Mouse (Mus musculus): Measurements from ENCODE around the gene Slc35e3.
"Not testable (repeated sequence)": the region's sequence is repeated elsewhere in the genome, so short reads cannot be mapped to it uniquely, and the experiment has no call there.

The Slc35e3 gene

DNA sequence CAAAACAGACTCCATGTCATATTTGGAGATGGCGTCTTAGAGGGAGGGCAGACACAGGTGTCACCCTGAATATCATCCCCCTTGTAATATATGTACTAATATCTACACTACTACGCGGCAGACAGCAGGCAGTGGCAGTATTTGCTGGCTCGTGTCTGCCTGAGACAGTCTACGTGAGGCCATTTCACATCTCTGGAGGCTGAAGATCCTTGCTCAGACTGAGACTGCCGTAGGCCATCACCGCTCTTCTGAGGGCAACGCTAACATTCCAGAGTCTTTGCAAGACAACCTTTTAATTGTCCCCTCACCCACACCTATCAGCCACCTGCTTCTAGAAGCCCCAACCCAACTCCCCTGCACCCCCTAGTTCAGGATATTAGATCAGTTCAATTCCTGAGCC is 32.7 kb downstream of the Slc35e3 start:
- no peak for DNase-seq (ENCODE audit: low spot score)

DNA sequence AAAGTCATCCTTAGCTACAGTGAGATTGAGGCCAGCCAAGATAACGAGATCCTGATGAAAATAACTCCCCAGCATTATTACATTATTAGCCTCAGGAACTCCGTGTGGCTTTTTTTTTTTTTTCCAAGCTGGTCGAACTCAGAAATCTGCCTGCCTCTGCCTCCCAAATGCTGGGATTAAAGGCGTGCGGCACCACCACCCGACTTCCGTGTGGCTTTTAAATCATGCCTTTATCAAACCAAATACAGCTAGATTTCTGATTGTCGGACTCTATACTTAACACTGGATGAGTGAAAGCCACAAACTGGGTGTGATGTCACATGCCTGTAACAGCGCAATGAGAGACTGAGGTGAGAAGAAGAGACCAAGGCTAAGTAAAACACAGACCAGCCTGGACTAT is 33.3 kb downstream of the Slc35e3 start:
- no peak for DNase-seq (ENCODE audit: low spot score)

DNA sequence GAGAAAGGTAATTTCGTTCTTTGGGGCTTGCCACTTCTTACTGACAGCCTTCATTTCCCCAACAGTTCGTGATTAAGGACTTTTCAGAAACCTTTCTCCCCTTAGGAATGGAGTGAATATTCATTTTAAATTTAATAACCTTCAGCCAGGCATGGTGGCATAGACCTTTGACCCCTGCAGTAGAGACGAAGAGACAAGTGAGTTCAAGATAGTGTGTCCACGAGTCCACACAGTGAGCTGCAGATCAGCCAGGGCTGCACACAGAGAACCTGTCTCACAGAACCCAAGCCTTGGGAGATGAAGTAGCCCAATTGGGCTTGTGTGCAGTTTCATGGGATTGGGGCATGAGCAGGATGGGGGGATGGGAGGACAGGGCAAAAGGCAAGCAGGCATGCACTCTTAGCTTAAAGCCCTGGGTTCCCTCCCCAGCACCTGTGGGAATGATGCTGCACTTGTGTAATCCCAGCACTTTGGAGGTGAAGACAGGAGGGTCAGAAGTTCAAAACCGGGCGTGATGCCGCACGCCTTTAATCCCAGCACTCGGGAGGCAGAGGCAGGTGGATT is 33.9 kb downstream of the Slc35e3 start:
- no peak for DNase-seq (ENCODE audit: low spot score)

DNA sequence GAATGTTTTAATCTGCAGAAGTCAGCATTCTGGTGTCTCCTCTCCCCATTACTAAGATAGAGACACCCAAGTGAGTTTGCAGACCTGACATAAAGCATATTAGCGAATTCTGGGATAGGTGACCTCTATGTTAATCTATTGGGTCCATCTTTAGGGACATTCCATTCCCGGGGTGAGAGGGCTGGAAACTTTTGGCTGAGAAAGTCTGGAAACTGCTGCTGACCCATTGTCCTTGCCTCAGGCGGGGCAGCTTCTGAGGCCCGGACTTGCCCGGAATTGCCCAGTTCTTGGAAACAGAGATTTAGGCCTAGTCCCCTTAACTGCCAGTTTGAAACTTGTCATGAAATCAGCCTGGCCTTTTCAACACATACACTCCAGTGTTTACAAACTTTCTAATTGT is 34.8 kb downstream of the Slc35e3 start:
- no peak for DNase-seq (ENCODE audit: low spot score)

DNA sequence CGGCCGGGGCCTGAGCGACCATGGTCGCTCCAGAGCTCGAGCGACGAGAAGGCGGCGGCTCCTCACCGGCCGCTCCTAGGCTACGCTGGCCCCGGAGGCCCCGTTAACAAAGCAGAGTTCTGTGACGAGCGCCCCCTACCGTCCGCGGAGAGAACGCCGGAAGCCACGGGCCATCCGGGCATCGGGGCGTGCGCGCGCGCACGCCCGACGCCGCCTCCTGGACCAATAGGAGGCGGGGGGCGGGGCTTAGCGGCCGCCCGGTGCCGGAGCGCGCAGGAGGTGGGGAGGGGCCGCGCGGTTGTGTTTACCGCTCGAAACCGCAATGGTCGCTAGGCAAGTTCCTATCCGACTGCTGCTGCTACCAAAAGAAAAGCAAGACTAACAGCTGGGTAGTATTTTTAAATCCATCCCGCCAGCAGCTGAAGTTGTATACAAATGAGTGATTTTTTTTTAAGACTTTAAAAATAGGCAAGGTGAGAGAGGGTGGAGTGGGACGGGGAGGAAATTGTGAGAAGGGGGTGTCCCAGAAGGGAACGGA is 35.5 kb downstream of the Slc35e3 start, which contains the start of gene Mdm2:
TSS of gene Mdm2 (minus strand) at position 155 of the 538 bp plus-strand sequence.
- peak; percentile 97 for DNase-seq (ENCODE audit: low spot score)

DNA sequence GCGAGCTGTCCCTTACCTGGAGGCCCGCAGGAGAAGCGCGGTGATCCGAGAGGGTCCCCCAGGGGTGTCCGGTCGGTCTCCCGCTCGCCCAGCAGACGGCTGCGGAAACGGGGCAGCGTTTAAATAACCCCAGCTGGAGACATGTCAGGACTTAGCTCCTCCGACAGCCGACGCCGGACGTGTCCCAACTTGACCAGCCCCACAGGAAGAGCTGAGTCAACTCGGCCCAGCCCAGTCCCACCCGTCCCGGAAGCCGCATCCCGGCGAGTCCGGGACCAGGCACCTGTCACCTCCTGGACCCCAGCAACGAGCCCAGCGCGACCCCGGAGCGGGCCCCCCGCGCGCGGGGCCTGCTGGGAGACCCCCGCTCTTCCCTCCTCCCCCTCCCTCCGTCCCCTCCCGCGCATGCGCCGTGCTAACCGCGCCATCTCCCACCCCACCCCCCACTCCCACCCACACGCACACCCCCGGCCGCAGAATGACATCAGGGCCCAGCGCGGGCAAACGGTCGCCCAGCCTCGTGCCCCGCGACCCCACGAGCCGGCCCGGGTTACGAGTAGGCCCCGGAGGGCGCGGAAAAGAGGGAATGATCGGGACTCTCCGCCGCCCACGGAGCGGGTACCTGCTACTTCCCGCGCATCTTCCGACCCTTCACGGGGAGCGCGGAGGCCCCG is 36.1 kb downstream of the Slc35e3 start:
- DNase-seq (ENCODE audit: low spot score) = peak; percentile 87

DNA sequence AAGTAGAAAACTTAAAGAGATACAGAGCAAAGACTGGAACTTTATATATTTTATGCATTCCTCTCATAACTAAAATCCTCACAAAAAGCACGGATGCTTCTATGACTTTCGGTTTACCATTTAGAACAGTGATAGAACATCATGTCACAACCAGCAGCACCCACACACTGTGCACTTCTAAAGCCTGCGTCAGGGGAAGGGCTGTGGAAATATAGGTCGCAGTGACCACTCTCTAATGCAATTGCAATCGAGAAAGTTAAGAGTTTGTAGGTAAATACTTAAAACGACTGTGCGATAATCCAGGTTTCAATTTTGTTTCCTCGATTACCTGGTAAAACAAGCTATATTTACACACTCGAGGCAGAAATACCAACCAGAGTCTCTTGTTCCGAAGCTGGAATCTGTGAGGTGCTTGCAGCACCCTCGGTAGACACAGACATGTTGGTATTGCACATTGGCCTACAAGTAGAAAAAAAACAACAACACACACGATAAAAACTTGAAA is 36.8 kb downstream of the Slc35e3 start:
- no peak for DNase-seq (ENCODE audit: low spot score)

DNA sequence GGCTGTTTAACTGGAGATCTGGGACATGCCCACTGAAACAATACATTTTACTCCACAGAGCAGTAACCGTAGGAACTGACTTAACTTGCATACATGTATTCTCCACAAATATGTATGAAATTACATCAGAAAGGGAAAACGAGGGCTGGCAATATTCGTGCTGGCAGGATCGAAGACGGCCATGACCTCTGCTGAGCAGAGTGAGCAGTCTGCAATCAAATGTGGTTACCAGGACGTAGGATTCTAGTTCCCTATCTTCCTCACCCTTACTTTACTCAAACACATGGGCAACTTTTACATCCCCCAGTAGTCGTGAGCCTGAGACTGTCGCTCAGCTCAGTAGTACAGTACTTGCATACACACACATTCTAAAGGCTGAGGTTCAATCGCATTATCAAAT is 37.3 kb downstream of the Slc35e3 start:
- no peak for DNase-seq (ENCODE audit: low spot score)

DNA sequence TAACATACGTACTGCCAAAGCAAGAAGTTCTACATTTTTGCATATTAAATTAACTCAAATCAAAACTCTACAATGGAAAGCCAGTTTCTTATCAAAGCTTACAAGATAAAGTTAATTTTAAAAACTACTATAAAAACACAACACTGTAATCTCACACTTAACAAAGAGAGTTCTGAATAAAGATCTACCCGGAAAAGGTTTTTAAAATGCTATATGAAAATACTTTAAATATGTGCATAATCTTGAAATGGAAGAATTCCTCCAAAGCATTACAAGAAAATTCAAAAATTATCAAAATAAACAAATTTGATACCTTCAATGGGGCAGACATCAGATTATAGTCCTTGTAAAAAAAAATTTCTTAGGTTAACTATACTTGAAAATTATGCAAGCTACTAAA is 37.8 kb downstream of the Slc35e3 start:
- no peak for DNase-seq (ENCODE audit: low spot score)

DNA sequence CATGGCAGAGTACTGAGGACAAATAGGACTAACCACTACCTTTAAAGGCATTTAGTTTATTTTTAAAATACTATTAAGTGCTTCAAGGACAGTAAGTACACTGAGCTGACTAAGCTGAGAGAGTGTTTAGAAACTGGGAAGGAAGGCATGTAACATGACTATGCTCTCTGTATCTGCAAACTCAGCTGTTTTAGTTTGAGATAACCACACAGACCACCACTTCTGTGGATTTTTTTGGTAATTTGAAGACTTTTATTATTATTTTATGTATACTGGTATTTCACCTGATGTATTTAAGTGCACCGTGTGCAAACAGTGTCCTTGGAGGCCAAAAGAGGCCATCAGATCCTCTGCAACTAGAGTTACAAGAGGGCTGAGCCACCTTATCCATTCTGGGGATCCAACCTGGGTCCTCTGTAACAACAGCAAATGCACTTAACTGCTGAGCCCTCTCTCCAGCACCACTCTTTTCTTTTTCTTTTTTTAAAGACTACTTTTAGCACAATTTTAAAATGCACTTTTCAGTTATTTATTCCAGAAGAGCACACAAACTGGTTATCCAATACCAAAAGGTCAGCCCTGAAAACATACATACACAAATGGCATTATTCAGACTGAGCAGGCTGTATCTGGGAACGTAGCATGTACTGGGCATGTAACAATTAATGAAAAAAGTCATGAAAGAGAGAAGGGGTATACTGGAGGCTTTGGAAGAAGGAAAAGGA is 38.9 kb downstream of the Slc35e3 start:
- DNase-seq (ENCODE audit: low spot score) = no peak

DNA sequence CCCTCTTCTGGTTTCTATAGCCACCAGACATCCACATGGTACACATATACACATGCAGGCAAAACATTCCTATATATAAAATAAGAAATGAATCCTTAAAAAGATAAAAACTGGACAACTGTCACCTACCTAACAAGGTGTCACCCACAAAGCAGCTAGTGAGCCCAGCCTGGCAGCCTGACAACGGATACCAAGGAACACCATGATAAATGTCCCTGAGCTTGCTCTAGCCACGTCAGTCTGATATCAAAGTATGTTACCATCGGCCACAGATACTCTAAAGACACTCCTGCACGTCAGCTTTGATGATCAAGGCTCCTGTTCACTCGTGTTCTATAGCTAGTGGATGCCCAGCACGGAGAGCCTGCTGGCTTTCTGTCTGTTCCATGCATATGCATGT is 39.7 kb downstream of the Slc35e3 start:
- no peak for DNase-seq (ENCODE audit: low spot score)

DNA sequence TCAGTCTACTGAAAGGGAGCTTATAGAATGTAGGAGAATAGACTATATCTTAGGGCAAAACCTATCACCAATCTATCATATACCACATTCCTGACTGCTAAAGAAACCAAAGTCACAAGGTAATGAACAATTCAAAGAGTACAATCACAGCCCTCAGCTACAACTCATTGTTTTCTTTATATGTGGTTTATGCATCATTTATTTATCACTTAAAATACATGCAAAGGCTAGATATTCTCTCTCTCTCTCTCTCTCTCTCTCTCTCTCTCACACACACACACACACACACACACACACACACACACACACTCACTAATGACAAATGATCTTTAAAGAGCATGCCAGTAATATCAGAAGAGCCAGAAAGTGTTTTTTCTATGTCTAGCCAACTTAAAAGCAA is 40.4 kb downstream of the Slc35e3 start:
- no peak for DNase-seq (ENCODE audit: low spot score)

DNA sequence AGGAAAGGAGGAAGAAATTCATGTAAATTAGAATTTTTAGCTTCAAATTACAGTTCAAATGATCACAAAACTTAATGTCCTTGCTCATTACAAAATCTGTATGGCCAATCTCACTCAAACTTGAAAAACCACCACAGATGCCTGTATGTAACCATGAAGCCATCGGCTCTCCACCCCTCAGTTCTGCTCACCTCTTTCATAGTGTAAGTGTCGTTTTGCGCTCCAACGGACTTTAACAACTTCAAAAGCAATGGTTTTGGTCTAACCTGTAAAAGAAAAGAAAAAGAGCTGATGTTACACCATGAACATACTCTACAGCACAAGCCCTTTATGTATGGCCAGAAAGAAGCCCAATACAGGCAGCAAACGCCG is 41.2 kb downstream of the Slc35e3 start:
- DNase-seq (ENCODE audit: low spot score) = no peak

DNA sequence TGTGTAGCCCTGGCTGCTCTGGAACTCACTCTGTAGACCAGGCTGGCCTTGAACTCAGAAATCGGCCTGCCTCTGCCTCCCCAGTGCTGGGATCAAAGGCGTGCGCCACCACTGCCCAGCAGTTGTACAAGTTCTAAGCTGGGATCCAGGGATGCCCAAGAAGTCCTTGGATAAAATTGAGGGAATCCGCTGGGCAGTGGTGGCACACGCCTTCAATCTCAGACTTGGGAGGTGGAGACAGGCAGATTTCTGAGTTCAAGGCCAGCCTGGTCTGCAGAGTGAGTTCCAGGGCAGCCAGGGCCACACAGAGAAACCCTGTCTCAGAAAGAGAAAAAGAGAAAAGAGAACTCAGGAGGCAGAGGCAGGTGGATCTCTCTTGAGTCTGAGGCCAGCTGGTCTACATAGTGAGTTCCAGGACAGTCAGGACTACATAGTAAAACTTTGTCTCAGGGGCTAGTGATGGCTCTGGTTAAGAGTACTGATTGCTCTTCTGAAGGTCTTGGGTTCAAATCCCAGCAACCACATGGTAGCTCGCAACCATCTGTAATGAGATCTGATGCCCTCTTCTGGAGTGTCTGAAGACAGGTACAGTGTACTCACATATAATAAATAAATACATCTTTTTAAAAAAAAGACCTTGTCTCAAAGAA is 41.7 kb downstream of the Slc35e3 start:
- not testable (repeated sequence) for DNase-seq (ENCODE audit: low spot score)

DNA sequence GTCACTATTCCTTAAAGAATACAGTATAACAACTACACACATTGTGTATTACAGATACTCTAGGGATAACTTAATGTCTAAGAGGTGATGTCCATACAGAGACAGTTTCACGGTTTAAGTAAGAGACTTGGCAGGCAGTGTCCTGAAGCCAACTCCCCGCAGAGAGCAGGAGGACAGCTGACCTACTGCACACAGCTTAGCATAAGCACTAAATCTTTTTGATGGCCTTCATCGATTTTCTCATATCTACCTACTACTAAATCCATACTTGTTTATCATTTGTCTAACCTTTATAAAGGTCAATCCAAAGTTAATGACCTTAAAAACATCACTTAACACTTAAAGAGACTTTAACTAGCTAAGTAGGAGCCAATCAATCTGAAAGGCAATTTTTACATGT is 42.7 kb downstream of the Slc35e3 start:
- no peak for DNase-seq (ENCODE audit: low spot score)

DNA sequence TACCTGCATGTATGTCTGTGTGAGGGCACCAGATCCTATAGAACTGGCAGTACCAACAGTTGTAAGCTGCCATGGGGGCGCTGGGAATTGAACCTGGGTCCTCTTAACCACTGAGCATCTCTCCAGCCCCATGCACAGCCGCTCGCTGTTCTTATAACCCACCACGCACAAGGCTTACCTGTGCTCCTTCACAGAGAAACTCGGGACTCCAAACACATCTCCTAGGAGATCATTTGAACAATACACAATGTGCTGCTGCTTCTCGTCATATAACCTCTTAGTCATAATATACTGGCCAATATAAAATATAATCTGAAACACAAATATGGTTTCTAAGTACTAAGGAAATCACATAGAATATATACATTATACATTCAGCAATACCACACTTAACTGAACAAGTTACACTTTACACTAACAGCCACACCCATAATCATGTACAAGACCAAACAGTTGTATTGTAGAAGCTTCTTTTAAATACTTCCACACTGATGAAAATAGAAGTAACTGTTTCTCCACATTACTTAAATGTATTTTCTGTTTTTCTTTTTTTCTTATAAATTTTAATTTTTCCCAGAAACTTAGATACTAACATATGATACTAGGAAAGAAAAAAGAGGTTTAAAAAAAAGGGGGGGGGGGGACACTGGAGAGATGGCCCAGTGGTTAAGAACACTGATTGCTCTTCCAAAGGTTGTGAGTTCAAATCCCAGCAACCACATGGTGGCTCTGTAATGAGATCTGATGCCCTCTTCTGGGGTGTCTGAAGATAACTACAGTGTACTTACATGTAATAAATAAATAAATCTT is 43.9 kb downstream of the Slc35e3 start:
- DNase-seq (ENCODE audit: low spot score) = no peak

DNA sequence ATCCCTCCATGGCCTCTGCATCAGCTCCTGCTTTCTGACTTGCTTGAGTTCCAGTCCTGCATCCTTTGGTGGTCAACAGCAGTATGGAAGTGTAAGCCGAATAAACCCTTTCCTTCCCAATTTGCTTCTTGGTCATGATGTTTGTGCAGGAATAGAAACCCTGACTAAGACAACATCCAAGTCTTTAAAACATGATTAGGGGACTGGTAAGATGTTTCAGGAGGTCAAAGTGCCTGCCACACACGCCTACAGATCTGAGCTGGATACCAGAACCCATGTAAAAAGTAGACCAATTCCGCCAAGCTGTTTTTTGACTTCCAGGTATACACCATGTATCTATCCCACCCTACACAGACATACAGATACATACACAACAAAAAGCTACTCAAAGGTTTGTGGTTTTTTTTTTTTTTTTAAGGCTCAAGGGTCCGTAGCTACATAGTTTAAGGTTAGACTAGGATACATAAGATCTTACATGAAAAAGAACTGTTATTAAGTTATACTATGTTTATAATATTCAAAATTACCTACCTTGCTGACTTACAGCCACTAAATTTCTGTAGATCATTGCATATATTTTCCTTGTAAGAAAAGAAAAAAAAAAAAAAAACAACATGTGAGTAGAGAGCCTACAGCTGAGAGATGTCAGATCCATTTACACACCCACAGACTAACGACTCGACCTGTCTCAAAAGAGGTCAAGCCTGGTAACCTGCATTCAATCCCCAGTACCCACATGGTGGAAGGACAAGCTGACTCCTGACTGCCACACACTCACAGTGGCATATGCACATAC is 44.9 kb downstream of the Slc35e3 start:
- no peak for DNase-seq (ENCODE audit: low spot score)

DNA sequence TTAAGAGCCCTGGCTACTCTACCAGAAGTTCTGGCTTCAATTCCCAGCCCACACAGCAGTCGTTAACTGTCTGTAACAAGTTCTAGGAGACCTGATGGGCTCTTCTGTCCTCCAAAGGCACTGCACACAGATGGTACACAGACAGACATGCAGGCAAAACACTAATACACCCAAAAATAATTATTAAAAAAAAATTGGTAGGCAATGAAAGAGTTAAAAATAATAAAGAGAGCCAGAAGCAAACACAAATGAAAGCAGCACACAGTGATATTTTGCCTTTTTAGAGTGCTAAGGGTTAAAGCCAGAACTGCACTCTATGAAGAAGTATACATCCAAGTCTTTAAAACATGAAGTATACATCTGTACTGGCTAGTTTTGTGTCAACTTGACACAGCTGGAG is 45.7 kb downstream of the Slc35e3 start:
- no peak for DNase-seq (ENCODE audit: low spot score)

DNA sequence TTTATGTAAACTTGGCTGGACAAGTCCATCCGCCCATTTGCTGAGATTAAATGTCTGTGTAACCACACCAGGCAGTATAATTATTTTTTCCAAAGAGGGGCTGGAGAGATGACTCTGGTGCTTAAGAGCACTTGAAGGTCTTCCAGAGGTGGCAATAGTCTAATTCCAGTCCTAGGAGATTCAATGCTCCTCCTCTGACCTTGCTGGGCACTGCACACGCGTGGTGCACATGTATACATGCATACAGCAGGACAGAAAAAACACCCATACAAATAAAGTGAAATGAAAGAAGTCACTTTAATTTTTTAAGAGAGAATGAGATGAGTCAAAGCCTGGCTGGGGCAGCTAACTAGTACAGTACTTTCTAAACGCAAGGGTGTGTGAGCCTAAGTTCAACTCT is 46.3 kb downstream of the Slc35e3 start:
- no peak for DNase-seq (ENCODE audit: low spot score)

DNA sequence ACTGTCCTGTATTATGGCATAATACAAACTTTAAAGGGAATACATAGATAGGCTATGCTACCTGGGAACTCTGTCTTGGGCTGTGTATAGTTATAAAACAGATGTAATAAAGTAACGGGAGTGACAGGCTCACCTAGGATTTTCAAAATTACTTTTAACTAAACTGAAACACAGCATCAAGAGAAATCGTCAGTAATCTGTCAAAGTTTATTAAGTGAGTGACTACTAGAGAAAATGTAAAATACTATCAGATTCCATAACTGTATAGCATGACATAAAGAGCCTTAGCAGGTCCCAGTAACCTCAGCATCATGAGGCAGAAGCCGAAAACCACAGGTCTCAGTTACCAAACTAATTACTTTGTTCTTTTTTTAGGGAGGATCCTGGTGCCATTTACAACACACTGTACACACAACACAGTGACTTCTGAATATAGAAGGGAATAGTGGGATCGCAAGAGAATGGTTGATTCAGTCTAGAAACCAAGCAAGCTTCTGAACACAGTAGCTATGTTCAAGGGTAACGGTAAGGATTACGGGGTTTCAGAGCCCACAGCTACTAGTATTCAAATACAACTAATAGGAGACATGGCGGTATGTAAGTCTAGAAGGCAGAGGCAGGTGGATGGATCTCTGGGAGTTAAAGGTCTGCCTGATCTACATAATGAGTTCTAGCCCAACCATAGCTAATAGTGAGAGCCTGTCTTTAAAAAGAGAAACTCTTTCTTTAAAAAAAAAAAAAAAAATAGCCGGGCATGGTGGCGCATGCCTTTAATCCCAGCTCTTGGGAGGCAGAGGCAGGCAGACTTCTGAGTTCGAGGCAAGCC is 47.6 kb downstream of the Slc35e3 start:
- DNase-seq (ENCODE audit: low spot score) = no peak
